Mouse (Mus musculus): ENCODE measurements at regions not wholly inside any gene's neighbourhood (a gene's known extent, or its start where the extent isn't known, plus 50 kb on each side); places are given as distances from the start of the nearest gene placed in this dataset.

- intact Hi-C loops (cut with DNase I) = no loop called here
- DNase-seq = no peak
Measured at GRCm38 (mm10) chr3:104343096-104343495, 122.9 kb upstream of the Magi3 start.

DNA sequence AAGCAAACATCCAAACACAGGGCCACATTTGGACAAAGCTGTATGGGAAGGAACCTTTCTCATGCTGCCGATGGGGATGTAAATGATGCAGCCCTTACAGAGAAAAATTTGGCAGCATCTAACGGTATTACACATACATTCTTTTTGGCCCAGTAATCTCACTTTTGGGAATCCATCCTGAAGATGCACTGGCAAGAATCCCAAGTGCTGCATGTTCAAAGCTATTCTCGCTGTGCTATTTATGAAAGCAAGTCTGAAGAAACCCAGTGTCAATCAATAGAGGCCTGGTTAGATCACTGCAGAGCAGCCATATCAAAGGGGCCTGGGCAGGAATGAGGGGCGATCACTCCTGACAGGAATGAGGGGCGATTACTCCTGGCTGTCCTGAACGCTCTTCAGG lies 122.0 kb upstream of the Magi3 start:
- intact Hi-C loops (cut with DNase I) = no loop called here
- no peak for DNase-seq

GRCm38 (mm10) chr3:104340331-104340730 lies 120.2 kb upstream of the Magi3 start:
- no peak for DNase-seq
- intact Hi-C loops (cut with DNase I) = no loop called here

- intact Hi-C loops (cut with DNase I) = no loop called here
- DNase-seq = no peak
Measured at GRCm38 (mm10) chr3:104336867-104337266, 116.7 kb upstream of the Magi3 start.

DNA sequence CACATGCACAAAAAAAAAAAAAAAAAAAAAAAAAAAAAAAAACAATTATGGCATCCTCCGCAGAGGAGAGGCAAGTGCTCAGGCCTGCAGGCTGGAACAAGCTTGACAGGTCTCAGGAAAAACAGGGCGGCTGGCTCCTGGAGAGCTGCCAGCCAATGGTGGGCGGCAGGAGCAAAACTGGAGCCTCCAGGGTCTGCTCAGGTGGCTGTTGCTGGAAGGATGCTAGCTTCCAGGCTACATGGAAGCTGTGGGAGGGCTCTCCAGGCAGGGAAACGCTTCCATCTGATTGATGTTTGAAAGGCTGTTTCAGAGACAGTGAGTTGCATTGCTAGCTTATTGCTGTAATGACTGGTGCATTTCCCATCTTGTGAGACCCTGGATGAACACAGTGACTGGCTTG lies 116.1 kb upstream of the Magi3 start:
- intact Hi-C loops (cut with DNase I) = no loop called here
- DNase-seq = peak; percentile 65

GRCm38 (mm10) chr3:104334760-104335159 lies 114.6 kb upstream of the Magi3 start:
- DNase-seq = peak; percentile 28
- intact Hi-C loops (cut with DNase I) = no loop called here

DNA sequence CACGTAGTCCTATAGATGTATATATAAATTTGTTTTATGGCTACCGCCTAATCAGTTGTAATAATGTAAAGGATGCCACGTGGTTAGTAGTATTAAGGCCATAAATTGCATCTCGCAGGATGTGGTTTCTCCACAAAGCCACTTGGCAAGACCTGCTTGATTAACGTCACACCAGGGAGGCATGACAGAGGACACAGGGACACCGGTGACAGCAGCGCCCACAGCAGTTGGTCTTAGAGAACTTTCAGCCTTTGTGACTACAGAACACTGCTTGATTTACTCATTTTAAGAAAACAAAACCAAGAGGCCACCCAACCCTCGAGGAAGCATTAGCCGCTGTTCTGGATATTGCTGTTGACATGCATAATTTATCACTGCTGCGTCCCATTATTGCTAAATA lies 113.2 kb upstream of the Magi3 start:
- intact Hi-C loops (cut with DNase I) = no loop called here
- no peak for DNase-seq

- intact Hi-C loops (cut with DNase I) = no loop called here
- no peak for DNase-seq
Measured at GRCm38 (mm10) chr3:104330646-104331045, 110.5 kb upstream of the Magi3 start.

DNA sequence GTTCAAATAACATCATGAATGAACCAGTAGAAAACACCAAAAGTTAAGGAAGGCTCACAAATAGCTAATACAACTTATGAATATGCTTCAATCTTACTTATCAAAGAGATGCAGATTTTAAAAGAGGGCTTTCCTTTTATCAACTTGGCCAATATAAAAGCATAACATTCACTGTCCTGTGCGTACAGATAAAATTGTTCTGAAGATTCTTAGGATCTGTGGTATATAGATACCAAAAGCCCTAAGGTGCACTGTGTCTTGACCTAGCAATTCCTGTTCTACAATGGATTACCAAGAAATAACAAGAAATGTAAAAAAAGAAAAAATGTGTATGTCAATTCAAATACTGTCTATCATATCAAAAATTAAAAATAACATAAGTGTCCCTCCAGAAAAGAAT lies 107.7 kb upstream of the Magi3 start:
- intact Hi-C loops (cut with DNase I) = no loop called here

DNA sequence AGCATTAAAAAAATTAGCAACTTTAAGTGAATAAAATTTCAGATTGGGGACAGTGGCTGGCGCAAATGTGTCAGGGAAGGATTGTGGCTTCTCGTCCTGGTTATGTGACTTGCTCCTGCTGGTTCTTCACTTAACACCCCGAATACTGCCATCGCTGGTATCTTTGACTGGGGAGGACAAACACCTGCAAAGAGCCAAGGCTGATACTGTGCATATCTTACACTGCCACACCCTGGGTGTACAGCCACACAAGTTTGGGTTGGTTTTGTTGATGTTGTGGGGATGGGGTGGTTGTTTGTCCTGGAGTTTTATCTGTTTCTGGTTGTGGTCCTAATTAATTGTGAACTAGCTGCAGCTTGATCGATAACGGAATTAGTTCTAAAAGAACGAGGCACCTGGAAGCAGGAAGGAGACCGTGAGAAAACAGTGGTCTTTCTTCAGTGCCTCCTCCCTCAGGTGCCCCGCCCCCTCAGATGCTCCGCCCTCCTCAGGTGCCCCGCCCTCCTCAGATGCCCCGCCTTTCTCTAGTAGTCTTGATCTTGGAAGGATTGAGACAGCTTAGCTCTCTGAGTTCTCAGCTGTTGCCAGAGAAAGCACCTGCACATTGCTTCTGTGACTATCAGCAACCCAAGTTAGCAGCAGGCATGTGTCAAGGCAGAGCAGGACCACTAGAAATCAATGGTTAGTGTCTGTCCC lies 107.0 kb upstream of the Magi3 start:
- no peak for DNase-seq
- intact Hi-C loops (cut with DNase I) = no loop called here

More for the DNA sequence above, 107.7 kb upstream of the Magi3 start:
- no peak for DNase-seq

- intact Hi-C loops (cut with DNase I) = no loop called here
- DNase-seq = no peak
Measured at GRCm38 (mm10) chr3:104322591-104322990, 102.4 kb upstream of the Magi3 start.

- no peak for DNase-seq
- intact Hi-C loops (cut with DNase I) = no loop called here
Measured at GRCm38 (mm10) chr3:104320404-104320803, 100.2 kb upstream of the Magi3 start.

DNA sequence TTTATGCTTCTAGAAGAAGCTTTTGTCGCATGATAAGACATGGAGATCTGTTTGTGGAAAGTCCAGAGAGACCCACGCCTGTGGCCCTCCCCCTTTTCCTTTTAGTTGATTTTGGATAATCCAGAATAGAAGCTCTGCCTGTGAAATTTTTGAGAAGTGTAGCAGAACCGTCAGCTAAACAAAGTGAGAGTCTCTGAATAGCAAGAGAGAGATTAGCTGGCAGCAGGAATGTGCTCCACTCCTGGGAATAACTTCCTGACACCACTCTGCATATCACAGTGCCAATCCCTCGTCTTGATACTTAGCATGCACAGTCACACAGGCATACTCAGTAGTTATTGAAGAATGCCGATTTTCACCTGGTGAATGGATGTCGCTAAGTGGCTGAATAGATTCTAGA lies 99.2 kb upstream of the Magi3 start:
- no peak for DNase-seq
- intact Hi-C loops (cut with DNase I) = no loop called here

DNA sequence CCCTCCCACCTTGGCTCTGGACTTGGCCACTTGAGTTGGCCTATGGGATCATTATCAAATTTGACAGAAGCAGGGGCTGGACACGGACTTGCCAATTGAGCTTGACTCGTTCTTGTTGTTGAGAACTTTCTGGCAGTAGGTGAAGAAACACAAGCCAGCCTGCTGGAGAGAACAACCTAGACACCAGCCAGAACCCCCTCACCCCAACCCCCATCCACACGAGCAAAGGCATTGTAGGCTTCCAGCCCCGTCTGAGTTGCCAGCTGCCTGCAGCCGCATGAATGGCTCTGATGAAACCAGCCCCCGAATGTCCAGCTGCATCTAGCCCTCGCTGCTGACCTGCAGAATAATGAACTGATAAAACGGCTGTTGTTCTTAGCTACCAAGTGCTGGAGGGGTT lies 98.7 kb upstream of the Magi3 start:
- DNase-seq = peak; percentile 85
- intact Hi-C loops (cut with DNase I) = no loop called here

- intact Hi-C loops (cut with DNase I) = no loop called here
Measured at GRCm38 (mm10) chr3:104317528-104317927, 97.4 kb upstream of the Magi3 start.

DNA sequence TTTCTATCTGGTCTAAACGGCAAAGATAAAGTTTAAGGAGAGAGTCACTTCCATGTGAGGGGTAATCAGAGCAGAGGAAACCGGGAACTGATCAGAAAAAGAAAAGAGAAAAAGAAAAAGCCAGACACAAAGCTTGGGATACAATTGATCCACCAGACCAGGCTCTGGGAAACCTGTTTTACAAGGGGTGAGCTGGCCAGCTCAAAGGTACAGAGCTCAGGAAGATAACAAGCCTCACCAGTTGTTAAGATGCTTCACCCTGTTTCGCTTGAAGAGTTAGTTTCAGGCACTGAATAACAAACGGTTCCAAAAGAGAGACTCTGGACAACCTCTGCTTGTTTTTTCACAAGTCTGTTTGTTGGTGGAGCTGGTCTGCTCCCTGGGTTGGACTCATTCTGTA lies 92.9 kb upstream of the Magi3 start:
- DNase-seq = no peak
- intact Hi-C loops (cut with DNase I) = no loop called here

More at GRCm38 (mm10) chr3:104317528-104317927, 97.4 kb upstream of the Magi3 start:
- no peak for DNase-seq

DNA sequence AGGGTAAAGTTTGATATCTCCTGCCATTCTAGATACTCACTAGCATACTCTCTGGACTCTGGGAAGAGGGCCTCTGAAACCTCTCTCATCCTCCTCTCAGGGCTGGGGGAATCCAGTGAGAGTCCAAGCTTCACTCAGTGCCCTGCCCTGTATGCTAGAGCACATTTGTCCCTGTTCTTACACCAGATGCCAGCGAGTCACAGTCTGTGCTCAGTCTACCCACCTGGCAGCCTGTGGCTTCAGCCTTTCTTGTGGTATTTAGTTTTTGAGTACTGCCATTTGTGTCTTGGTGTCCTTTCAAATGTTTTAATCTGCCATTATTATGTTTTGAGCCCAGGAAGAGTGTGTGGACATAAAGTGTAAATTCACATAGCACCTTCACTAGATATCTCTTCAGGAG lies 86.8 kb upstream of the Magi3 start:
- no peak for DNase-seq
- intact Hi-C loops (cut with DNase I) = no loop called here

GRCm38 (mm10) chr3:104305904-104306563 lies 85.9 kb upstream of the Magi3 start:
- intact Hi-C loops (cut with DNase I) = no loop called here
- DNase-seq = no peak

GRCm38 (mm10) chr3:104303577-104303976 lies 83.4 kb upstream of the Magi3 start:
- DNase-seq = peak; percentile 11
- intact Hi-C loops (cut with DNase I) = no loop called here

DNA sequence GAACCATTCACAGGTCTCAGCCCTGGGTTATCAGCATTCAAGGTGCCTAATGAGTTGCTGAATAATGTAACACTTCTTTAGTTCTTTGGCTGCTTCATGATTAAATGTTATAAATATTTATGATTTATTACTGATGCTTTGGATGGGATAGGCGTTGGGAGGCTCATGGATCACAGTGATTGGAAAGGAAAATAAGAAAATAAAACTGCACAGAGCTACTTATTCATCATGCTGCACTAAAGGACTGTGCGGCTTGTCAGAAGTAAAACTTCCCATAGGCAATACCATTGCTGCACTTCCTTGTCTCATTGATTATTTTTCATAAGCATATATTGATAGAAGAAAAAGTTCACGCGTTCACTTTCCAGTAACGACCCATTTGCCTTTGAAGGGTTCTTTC lies 80.0 kb upstream of the Magi3 start:
- intact Hi-C loops (cut with DNase I) = no loop called here
- no peak for DNase-seq

DNA sequence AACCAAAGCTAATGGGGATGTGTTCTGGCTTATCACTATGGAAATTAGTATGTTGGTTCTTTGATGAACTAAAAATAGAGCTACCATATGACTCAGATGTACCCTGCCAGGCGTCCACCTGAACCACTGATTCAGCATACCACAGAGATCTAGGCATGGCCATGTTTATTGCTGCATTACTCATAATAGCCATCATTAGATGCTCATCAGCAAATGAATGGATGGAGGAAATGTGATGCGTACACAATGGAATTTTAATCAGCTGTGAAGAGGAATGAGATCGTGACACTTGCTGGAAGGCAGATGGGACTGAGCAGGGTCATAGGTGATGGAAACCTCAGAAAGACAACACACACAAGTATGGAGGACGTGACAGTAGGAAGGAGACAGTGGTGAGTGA lies 78.7 kb upstream of the Magi3 start:
- intact Hi-C loops (cut with DNase I) = no loop called here
- no peak for DNase-seq

- DNase-seq = no peak
- intact Hi-C loops (cut with DNase I) = no loop called here
Measured at GRCm38 (mm10) chr3:104298409-104298808, 78.2 kb upstream of the Magi3 start.

- intact Hi-C loops (cut with DNase I) = no loop called here
Measured at GRCm38 (mm10) chr3:104297112-104297511, 76.9 kb upstream of the Magi3 start.

More at GRCm38 (mm10) chr3:104297112-104297511, 76.9 kb upstream of the Magi3 start:
- no peak for DNase-seq

All from left cerebral cortex, postnatal 4 days (tissue).